In the genomic region with DNA sequence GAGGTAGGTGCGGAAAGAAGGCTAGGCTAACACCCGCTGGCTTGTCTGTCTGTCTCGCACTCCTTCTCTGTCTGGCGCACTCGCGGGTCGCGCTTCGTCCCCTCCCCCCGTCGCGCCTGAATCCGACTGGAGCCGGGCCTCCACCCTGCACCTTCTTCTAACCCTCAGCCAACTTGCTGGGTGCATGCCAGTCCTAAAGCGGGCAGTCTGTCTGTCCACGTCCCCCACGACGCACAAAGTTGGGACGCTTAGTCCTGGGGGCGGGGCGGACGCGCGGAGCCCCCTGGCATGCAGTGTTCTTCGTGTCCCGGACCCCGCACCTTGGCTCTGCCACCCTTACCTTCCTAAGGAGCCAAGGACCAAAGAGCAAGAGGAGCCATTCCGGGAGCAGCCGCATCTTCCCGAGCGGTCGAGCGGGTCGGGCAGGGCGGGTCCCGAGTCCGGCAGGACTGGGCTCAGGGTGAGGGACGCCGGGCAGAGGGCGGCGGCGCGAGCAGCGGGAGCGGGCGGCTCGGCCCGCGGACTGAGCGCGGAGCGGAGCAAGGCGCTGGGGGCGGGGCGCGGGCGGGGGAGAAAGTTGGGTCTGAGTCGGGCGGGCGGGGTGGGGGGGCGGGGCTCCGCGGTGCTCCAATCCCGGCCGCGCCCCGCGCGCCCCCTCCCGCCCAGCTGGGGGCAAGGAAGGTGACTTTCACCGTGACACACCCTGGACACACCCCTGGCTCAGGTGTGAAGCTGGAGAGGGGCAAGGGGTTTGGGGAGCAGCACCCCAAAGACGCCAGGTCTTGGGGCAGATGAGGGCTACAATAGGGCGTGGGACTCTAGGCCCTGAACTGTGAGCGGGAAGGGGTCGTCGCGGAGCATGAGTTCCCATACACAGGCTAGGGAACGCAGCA, we compare ENCODE assay signal across 7 mouse cellular contexts. TPM values are rescaled to one million over a fixed set of nuclear protein-coding genes. Genes with fewer than 3 reads are reported as not detected.
DNase-seq lines count a peak whose midpoint lies in the region; ATAC-seq and TF ChIP-seq lines count a peak whose summit lies in the region.

A gene (minus strand): TSS at position 524 of the 893 bp plus-strand sequence.

- H3K4me1 ChIP-seq in spleen, adult 2 months (ENCODE audit: control insufficient read depth, insufficient read depth, insufficient read length), result peaks cover 13% of the 10 kb centered on the region
- peaks cover 40% of the 10 kb centered on the region for H3K4me1 ChIP-seq in embryonic facial prominence, embryonic 13.5 days
- peaks cover 24% of the 10 kb centered on the region for H3K4me1 ChIP-seq in intestine, embryonic 15.5 days (replicated peaks)
- H3K4me1 ChIP-seq in midbrain, embryonic 10.5 days, result peaks cover 77% of the 10 kb centered on the region

- no peaks in the 10 kb centered on the region for H3K9me3 ChIP-seq in embryonic facial prominence, embryonic 13.5 days
- no peaks in the 10 kb centered on the region for H3K9me3 ChIP-seq in intestine, embryonic 15.5 days
- no peaks in the 10 kb centered on the region for H3K9me3 ChIP-seq in midbrain, embryonic 10.5 days (replicated peaks)

- no peak for TF ChIP-seq CTCF in spleen, adult 2 months (IDR thresholded peaks at IDR 0.05; ENCODE audit: extremely low read depth, insufficient read depth, insufficient read length, insufficient replicate concordance)

- H3K36me3 ChIP-seq in spleen, adult 2 months (ENCODE audit: control insufficient read depth, insufficient read depth, low read length), result no peaks in the 10 kb centered on the region
- peaks cover 12% of the 10 kb centered on the region for H3K36me3 ChIP-seq in embryonic facial prominence, embryonic 13.5 days
- no peaks in the 10 kb centered on the region for H3K36me3 ChIP-seq in intestine, embryonic 15.5 days
- H3K36me3 ChIP-seq in midbrain, embryonic 10.5 days, result peaks cover 10% of the 10 kb centered on the region

- 1% methylated on average over 69 of the region's 78 CpGs for WGBS in spleen, adult 2 months
- WGBS in embryonic facial prominence, embryonic 13.5 days, result under 1% methylated on average over 76 of the region's 78 CpGs
- under 1% methylated on average over 62 of the region's 78 CpGs for WGBS in intestine, embryonic 15.5 days
- WGBS in midbrain, embryonic 10.5 days, result under 1% methylated on average over 76 of the region's 78 CpGs

- peak within 1 kb of the TSS; percentile 56 for H3K9ac ChIP-seq in embryonic facial prominence, embryonic 13.5 days
- peak within 1 kb of the TSS; percentile 48 for H3K9ac ChIP-seq in intestine, embryonic 15.5 days

- DNase-seq in spleen, adult 2 months (ENCODE audit: low read depth in 1 of 2, low spot score in 2 of 2), result no peak
- no peak for DNase-seq in spleen, postnatal 4 days (ENCODE audit: low spot score in 2 of 2)
- DNase-seq in midbrain, embryonic 10.5 days (ENCODE audit: low spot score), result peak; percentile 41
- DNase-seq in MN1 (ENCODE audit: low spot score), result no peak
- no peak for DNase-seq in urinary bladder, postnatal 14 days (ENCODE audit: low spot score)

- H3K27me3 ChIP-seq in spleen, adult 2 months (ENCODE audit: control insufficient read depth, insufficient read depth, low read length), result peaks cover 28% of the 10 kb centered on the region
- peaks cover 83% of the 10 kb centered on the region for H3K27me3 ChIP-seq in embryonic facial prominence, embryonic 13.5 days
- peaks cover 73% of the 10 kb centered on the region for H3K27me3 ChIP-seq in intestine, embryonic 15.5 days (replicated peaks)
- H3K27me3 ChIP-seq in midbrain, embryonic 10.5 days (ENCODE audit: low read depth, poor library complexity, severe bottlenecking), result peaks cover 90% of the 10 kb centered on the region

- no peak for ATAC-seq in embryonic facial prominence, embryonic 13.5 days (ENCODE audit: insufficient number of reproducible peaks, insufficient read depth, low FRiP score, low TSS enrichment, low read depth)
- ATAC-seq in intestine, embryonic 15.5 days, result peak; percentile 42

- TF ChIP-seq POLR2A in spleen, adult 2 months (IDR thresholded peaks at IDR 0.05; ENCODE audit: low read depth, low read length), result no peak

- no peak within 1 kb of the TSS for H3K27ac ChIP-seq in spleen, adult 2 months (ENCODE audit: insufficient read depth, low read length)
- no peak within 1 kb of the TSS for H3K27ac ChIP-seq in embryonic facial prominence, embryonic 13.5 days
- no peak within 1 kb of the TSS for H3K27ac ChIP-seq in intestine, embryonic 15.5 days
- peak within 1 kb of the TSS; percentile 60 for H3K27ac ChIP-seq in midbrain, embryonic 10.5 days (replicated peaks)

- H3K4me2 ChIP-seq in embryonic facial prominence, embryonic 13.5 days, result peak within 1 kb of the TSS; percentile 84
- H3K4me2 ChIP-seq in intestine, embryonic 15.5 days (replicated peaks), result peak within 1 kb of the TSS; percentile 96

- peak within 1 kb of the TSS; percentile 46; the same call in 1 of the 2 replicates for H3K4me3 ChIP-seq in spleen, adult 2 months (ENCODE audit: extremely low read depth, insufficient read depth, insufficient read length)
- peak within 1 kb of the TSS; percentile 50 for H3K4me3 ChIP-seq in embryonic facial prominence, embryonic 13.5 days
- peak within 1 kb of the TSS; percentile 47 for H3K4me3 ChIP-seq in intestine, embryonic 15.5 days (replicated peaks)
- H3K4me3 ChIP-seq in midbrain, embryonic 10.5 days, result peak within 1 kb of the TSS; percentile 56

RNA-seq across cellular contexts. Expression of the gene that starts here (rescaled TPM):
- not detected in 2 replicates for polyA plus RNA-seq in spleen, adult 2 months (2012; rRNA removed)
- polyA plus RNA-seq in embryonic facial prominence, embryonic 13.5 days (2015; fragmentation: Nextera tagmentation; extraction: Ambion mirVana), result 3.0 and 3.9 TPM in 2 replicates
- 4.9 and 5.7 TPM in 2 replicates for polyA plus RNA-seq in intestine, embryonic 15.5 days (2015; fragmentation: Nextera tagmentation; extraction: Ambion mirVana)
- 19.4 and 27.2 TPM in 2 replicates for polyA plus RNA-seq in midbrain, embryonic 10.5 days (2016; fragmentation: Nextera tagmentation; extraction: Ambion mirVana)
